Mouse (Mus musculus): ENCODE data around the gene Psmb10. TPM values are rescaled to one million over a fixed set of nuclear protein-coding genes. Genes with fewer than 3 reads are reported as not detected.
A peak's percentile ranks its signal among the peaks of the same experiment; 100 is the strongest.

The Psmb10 gene
- polyA plus RNA-seq, 1 experiment: 73.5 TPM

GRCm38 (mm10) chr8:105900180-105900940, 37.9 kb downstream of the Psmb10 start, which contains the start of gene Pskh1:
TSS of gene Pskh1 (plus strand) at chr8:105900441.
- Histone ChIP-seq H3K4me3 (ENCODE audit: insufficient read depth, poor library complexity, severe bottlenecking) (peak within 1 kb of the TSS; percentile 75), H3K36me3 (ENCODE audit: control insufficient read depth, insufficient read depth) (no peaks in the 10 kb centered on the region), H3K27me3 (ENCODE audit: control insufficient read depth, insufficient read depth, insufficient read length) (no peaks in the 10 kb centered on the region), H3ac (ENCODE audit: control insufficient read depth, insufficient read length, low read depth) (peak within 1 kb of the TSS; percentile 100), H3K79me2 (ENCODE audit: control insufficient read depth, insufficient read depth) (peaks cover 24% of the 10 kb centered on the region), H3K79me3 (ENCODE audit: low read depth) (peaks cover 6% of the 10 kb centered on the region)
- no peak for TF ChIP-seq MYOD1 (IDR thresholded peaks at IDR 0.05; ENCODE audit: control insufficient read depth, insufficient read length, low read depth)
- TF ChIP-seq MYOG (IDR thresholded peaks at IDR 0.05; ENCODE audit: control insufficient read depth, extremely low read depth, insufficient read length): no peak
- no peak for TF ChIP-seq MAX (IDR thresholded peaks at IDR 0.05)
- TF ChIP-seq CTCF (IDR thresholded peaks at IDR 0.05; ENCODE audit: control insufficient read depth, insufficient read depth, insufficient read length): no peak
- no peak for TF ChIP-seq USF1 (IDR thresholded peaks at IDR 0.05; ENCODE audit: low read depth)

GRCm38 (mm10) chr8:105897801-105898480, 40.3 kb downstream of the Psmb10 start:
- Histone ChIP-seq H3K79me2 (ENCODE audit: control insufficient read depth, insufficient read depth) (peaks cover 22% of the 10 kb centered on the region), H3K4me3 (ENCODE audit: insufficient read depth, poor library complexity, severe bottlenecking) (no peak overlapping the region), H3K27me3 (ENCODE audit: control insufficient read depth, insufficient read depth, insufficient read length) (no peaks in the 10 kb centered on the region), H3K79me3 (ENCODE audit: low read depth) (peaks cover 4% of the 10 kb centered on the region), H3ac (ENCODE audit: control insufficient read depth, insufficient read length, low read depth) (no peak overlapping the region), H3K36me3 (ENCODE audit: control insufficient read depth, insufficient read depth) (peaks cover 2% of the 10 kb centered on the region)
- TF ChIP-seq MAX (IDR thresholded peaks at IDR 0.05) (no peak), MYOG (IDR thresholded peaks at IDR 0.05; ENCODE audit: control insufficient read depth, extremely low read depth, insufficient read length) (no peak), CEBPB (IDR thresholded peaks at IDR 0.05; ENCODE audit: low read depth) (no peak), USF1 (IDR thresholded peaks at IDR 0.05; ENCODE audit: low read depth) (no peak)

DNA sequence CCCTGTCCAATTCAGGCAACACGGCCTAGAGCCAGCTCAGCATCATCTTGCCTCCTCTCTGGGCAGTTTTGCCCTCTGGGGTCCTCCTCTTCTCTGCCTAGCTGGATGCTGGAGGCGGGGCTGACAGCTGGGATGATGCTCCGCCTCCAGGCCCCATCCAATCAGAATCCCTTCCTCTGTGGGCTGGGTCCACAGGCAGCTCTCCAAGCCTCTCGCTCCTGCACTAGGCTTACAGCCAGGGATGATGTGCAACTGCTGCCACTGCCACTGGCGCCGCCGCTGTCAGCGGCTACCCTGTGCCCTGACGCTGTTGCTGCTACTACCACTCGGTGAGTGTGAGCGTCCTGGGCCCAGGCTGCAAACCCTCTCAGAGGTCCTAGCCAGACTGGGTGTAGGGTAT, 44.9 kb downstream of the Psmb10 start, which contains the start of gene Nrn1l:
Nrn1l (plus strand) TSS at position 229 of the 400 bp plus-strand sequence.
- Histone ChIP-seq H3K79me2 (ENCODE audit: control insufficient read depth, insufficient read depth) (no peaks in the 10 kb centered on the region), H3K27me3 (ENCODE audit: control insufficient read depth, insufficient read depth, insufficient read length) (no peaks in the 10 kb centered on the region), H3K36me3 (ENCODE audit: control insufficient read depth, insufficient read depth) (peaks cover 47% of the 10 kb centered on the region), H3ac (ENCODE audit: control insufficient read depth, insufficient read length, low read depth) (no peak within 1 kb of the TSS), H3K79me3 (ENCODE audit: low read depth) (no peaks in the 10 kb centered on the region), H3K4me3 (ENCODE audit: insufficient read depth, poor library complexity, severe bottlenecking) (no peak within 1 kb of the TSS)
- TF ChIP-seq FOSL1 (IDR thresholded peaks at IDR 0.05; ENCODE audit: insufficient read depth, low read length, poor library complexity, severe bottlenecking) (no peak), MYOD1 (IDR thresholded peaks at IDR 0.05; ENCODE audit: control insufficient read depth, insufficient read length, low read depth) (no peak), USF1 (IDR thresholded peaks at IDR 0.05; ENCODE audit: low read depth) (no peak), MAX (IDR thresholded peaks at IDR 0.05) (no peak), CEBPB (IDR thresholded peaks at IDR 0.05; ENCODE audit: low read depth) (no peak), CTCF (IDR thresholded peaks at IDR 0.05; ENCODE audit: control insufficient read depth, insufficient read depth, insufficient read length) (no peak), MYOG (IDR thresholded peaks at IDR 0.05; ENCODE audit: control insufficient read depth, extremely low read depth, insufficient read length) (no peak)

- Histone ChIP-seq H3K79me3 (ENCODE audit: low read depth) (no peaks in the 10 kb centered on the region), H3K79me2 (ENCODE audit: control insufficient read depth, insufficient read depth) (no peaks in the 10 kb centered on the region), H3K36me3 (ENCODE audit: control insufficient read depth, insufficient read depth) (peaks cover 56% of the 10 kb centered on the region), H3K27me3 (ENCODE audit: control insufficient read depth, insufficient read depth, insufficient read length) (no peaks in the 10 kb centered on the region), H3ac (ENCODE audit: control insufficient read depth, insufficient read length, low read depth) (no peak overlapping the region), H3K4me3 (ENCODE audit: insufficient read depth, poor library complexity, severe bottlenecking) (no peak overlapping the region)
- TF ChIP-seq FOSL1 (IDR thresholded peaks at IDR 0.05; ENCODE audit: insufficient read depth, low read length, poor library complexity, severe bottlenecking) (no peak), CTCF (IDR thresholded peaks at IDR 0.05; ENCODE audit: control insufficient read depth, insufficient read depth, insufficient read length) (no peak), MYOD1 (IDR thresholded peaks at IDR 0.05; ENCODE audit: control insufficient read depth, insufficient read length, low read depth) (no peak), MYOG (IDR thresholded peaks at IDR 0.05; ENCODE audit: control insufficient read depth, extremely low read depth, insufficient read length) (no peak), CEBPB (IDR thresholded peaks at IDR 0.05; ENCODE audit: low read depth) (no peak), USF1 (IDR thresholded peaks at IDR 0.05; ENCODE audit: low read depth) (no peak)
Measured at GRCm38 (mm10) chr8:105892432-105892831, 45.8 kb downstream of the Psmb10 start.

GRCm38 (mm10) chr8:105890870-105891269, 47.4 kb downstream of the Psmb10 start:
- no peaks in the 10 kb centered on the region for H3K79me2 ChIP-seq (ENCODE audit: control insufficient read depth, insufficient read depth)
- H3K4me3 ChIP-seq (ENCODE audit: insufficient read depth, poor library complexity, severe bottlenecking): no peak overlapping the region
- H3K36me3 ChIP-seq (ENCODE audit: control insufficient read depth, insufficient read depth): peaks cover 70% of the 10 kb centered on the region
- H3K79me3 ChIP-seq (ENCODE audit: low read depth): no peaks in the 10 kb centered on the region
- no peaks in the 10 kb centered on the region for H3K27me3 ChIP-seq (ENCODE audit: control insufficient read depth, insufficient read depth, insufficient read length)
- TF ChIP-seq CTCF (IDR thresholded peaks at IDR 0.05; ENCODE audit: control insufficient read depth, insufficient read depth, insufficient read length): no peak
- no peak for TF ChIP-seq MAX (IDR thresholded peaks at IDR 0.05)
- no peak overlapping the region for H3ac ChIP-seq (ENCODE audit: control insufficient read depth, insufficient read length, low read depth)

Data from C2C12 (cell line).